Mouse (Mus musculus) thymus, postnatal 14 days (tissue): ENCODE measurements around the gene Ngdn.
"Not testable (repeated sequence)": the region's sequence is repeated elsewhere in the genome, so short reads cannot be mapped to it uniquely, and the experiment has no call there.

Experiments used
- DNase-seq: peaks from one replicate; pipeline ENCODE4 v3.0.0; 2021

Ngdn gene

GRCm38 (mm10) chr14:55014991-55015766 lies at the start of gene Ngdn:
Gene Ngdn, plus strand, starts transcription at chr14:55015454.
- peak; percentile 97 for DNase-seq

- no peak for DNase-seq
These were observed 49.6 kb upstream of the Ngdn start for GRCm38 (mm10) chr14:54965631-54966030.

GRCm38 (mm10) chr14:54966320-54966977 lies 48.8 kb upstream of the Ngdn start, which contains the start of gene Myh6:
Gene Myh6, minus strand, starts transcription at chr14:54966927.
- DNase-seq = no peak

GRCm38 (mm10) chr14:54967874-54968273 lies 47.4 kb upstream of the Ngdn start:
- DNase-seq = no peak

- no peak for DNase-seq
These were observed 46.9 kb upstream of the Ngdn start for GRCm38 (mm10) chr14:54968344-54968743.

- not testable (repeated sequence) for DNase-seq
These were observed 42.5 kb upstream of the Ngdn start for GRCm38 (mm10) chr14:54972786-54973185.

GRCm38 (mm10) chr14:54974068-54974791 lies 41.0 kb upstream of the Ngdn start:
- no peak for DNase-seq

GRCm38 (mm10) chr14:54976633-54977032 lies 38.6 kb upstream of the Ngdn start, which contains the start of gene Gm17428:
Gene Gm17428, plus strand, starts transcription at chr14:54976933.
- no peak for DNase-seq

GRCm38 (mm10) chr14:54978664-54979063 lies 36.6 kb upstream of the Ngdn start:
- DNase-seq = no peak

- no peak for DNase-seq
These were observed 33.3 kb upstream of the Ngdn start for GRCm38 (mm10) chr14:54981934-54982333.

- not testable (repeated sequence) for DNase-seq
These were observed 26.8 kb upstream of the Ngdn start for GRCm38 (mm10) chr14:54988350-54988874.

- DNase-seq = no peak
These were observed 26.4 kb upstream of the Ngdn start for GRCm38 (mm10) chr14:54988882-54989281.

- no peak for DNase-seq
These were observed 25.3 kb upstream of the Ngdn start for GRCm38 (mm10) chr14:54989886-54990441.

- DNase-seq = no peak
These were observed 23.1 kb upstream of the Ngdn start for GRCm38 (mm10) chr14:54992196-54992595.

GRCm38 (mm10) chr14:54993636-54994035 lies 21.6 kb upstream of the Ngdn start:
- DNase-seq = no peak

- no peak for DNase-seq
These were observed 21.0 kb upstream of the Ngdn start, which contains the start of gene Myh7 for GRCm38 (mm10) chr14:54994136-54994868. Gene Myh7, minus strand, starts transcription at chr14:54994626.

GRCm38 (mm10) chr14:54994869-54995186 lies 20.4 kb upstream of the Ngdn start:
- no peak for DNase-seq

GRCm38 (mm10) chr14:54995457-54996138 lies 19.7 kb upstream of the Ngdn start:
- DNase-seq = no peak

- DNase-seq = no peak
These were observed 18.5 kb upstream of the Ngdn start for GRCm38 (mm10) chr14:54996793-54997192.

GRCm38 (mm10) chr14:54997297-54997696 lies 18.0 kb upstream of the Ngdn start:
- no peak for DNase-seq

GRCm38 (mm10) chr14:54998680-54999079 lies 16.6 kb upstream of the Ngdn start:
- DNase-seq = no peak

GRCm38 (mm10) chr14:54999868-55000267 lies 15.4 kb upstream of the Ngdn start:
- not testable (repeated sequence) for DNase-seq
